Mouse (Mus musculus) ovary, adult 18-20 months (tissue): ENCODE measurements around the gene Ube2c.
A peak's percentile ranks its signal among the peaks of the same experiment; 100 is the strongest.

Experiments used
- DNase-seq: peaks from one replicate; pipeline ENCODE4 v3.0.0; 2022; ENCODE audit warnings: low spot score, mixed read lengths

Ube2c gene

DNA sequence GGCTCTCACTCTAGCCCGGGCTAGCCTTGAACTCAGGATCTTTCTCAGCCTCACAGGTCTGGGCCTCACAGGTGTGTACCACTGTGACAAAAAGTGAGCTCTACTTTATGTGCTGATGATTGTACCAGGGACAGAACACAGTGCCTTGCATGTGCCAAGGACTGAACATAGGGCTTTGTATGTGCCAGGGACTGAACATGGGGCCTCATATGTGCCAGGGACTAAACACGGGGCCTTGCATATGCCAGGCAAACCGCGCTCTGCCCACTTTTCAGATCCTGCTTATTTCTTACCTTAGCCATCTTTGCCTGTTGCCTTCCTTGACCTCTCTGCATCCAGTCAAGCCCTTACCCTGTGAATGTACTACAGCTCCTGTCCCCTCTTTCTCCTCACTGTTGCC, 7.7 kb upstream of the Ube2c start:
- DNase-seq, result no peak

DNA sequence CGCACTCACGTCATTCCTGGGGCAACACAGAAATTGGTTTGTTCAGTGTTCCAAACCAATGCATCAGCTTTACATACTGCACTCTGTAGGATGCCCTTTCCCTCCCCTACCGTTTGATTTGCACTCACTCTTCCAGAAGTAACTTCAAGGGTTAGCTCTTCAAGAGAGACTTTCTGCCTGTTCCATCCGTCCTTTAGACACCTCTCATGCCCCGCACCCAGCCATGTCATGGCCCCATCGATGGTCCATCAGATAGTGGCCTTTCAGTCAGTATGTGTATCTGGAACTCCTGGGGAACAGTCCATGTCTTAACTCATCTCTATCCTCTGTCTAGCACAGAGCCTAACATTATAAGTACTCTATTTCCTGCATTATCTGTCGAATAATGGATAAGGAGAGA, 7.1 kb upstream of the Ube2c start:
- no peak for DNase-seq

GRCm38 (mm10) chr2:164765841-164766240, 3.9 kb upstream of the Ube2c start:
- DNase-seq, result no peak

GRCm38 (mm10) chr2:164767812-164768540, 1.7 kb upstream of the Ube2c start:
- no peak for DNase-seq

GRCm38 (mm10) chr2:164770279-164770678, 581 bp downstream of the Ube2c start:
- DNase-seq, result no peak

- DNase-seq, result no peak
Observed at GRCm38 (mm10) chr2:164771123-164771522, 1.4 kb downstream of the Ube2c start.

- DNase-seq, result no peak
Observed at GRCm38 (mm10) chr2:164773229-164773988, 3.7 kb downstream of the Ube2c start.

DNA sequence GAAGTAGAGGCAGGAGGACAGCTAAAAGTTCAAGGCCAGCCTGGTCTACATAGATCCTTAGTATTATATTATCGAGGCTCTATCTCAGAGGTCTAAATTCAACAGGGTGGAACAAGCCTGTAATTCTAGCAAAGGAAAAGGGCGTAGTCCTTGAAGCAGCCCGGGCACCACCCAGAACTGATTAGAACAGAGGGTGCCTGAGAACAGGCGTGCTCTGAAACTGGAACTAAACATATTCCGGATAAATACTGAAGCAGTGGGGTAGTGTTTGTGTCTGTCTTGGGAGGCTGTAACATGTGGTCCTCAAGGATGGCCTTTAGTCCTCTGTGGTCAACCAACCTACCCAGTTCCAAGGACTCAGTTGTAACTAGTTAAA, 4.3 kb downstream of the Ube2c start:
- no peak for DNase-seq

GRCm38 (mm10) chr2:164776130-164776529, 6.4 kb downstream of the Ube2c start:
- DNase-seq, result no peak

GRCm38 (mm10) chr2:164776801-164777200, 7.1 kb downstream of the Ube2c start:
- no peak for DNase-seq

DNA sequence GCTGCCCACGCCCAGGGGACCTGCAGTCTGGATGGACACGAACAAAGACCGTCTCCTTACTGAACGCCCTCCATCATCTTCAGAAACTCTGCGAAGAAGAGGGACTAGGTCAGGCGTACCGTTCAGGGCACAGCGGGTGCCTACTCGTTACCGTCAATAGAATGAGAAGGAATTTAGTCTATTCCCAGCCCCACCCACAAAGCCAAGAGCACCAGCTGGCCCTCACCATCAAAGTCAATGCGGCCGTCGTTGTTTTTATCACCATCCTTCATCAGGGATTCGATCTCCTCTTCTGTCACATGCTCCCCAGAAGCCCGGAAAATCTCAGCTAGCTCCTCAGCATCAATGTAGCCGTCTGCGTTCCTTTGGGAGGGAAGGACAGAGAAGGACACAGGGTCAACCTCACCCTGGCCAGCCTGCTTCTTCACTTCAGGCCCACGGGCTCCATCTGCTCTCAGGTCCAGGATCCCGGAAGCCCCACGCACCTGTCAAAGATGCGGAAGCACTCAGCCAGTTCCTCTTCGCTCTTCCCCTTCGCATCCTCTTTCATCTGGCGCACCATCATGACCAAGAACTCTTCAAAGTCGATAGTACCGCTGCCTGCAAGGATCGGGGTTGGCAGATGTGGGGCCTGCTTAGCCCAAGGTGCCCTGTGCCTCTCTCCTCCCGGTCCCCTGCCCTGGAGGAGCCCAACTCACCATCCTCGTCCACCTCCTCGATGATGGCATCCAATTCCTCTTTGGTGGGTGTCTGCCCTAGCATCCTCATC, 7.7 kb downstream of the Ube2c start:
- DNase-seq, result no peak

DNA sequence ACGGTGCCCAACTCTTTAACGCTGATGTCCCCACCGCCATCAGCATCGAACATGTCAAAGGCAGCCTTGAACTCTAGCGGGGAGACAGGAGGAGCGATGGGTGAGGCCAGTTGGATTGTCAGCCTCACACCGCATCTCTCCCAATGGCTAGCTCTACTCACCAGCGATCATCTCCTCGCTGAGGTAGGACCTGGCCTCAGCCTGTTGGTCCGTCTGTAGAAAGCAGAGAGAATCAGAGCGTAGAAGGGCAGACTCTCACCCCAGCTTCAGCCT, 8.3 kb downstream of the Ube2c start:
- no peak for DNase-seq

DNA sequence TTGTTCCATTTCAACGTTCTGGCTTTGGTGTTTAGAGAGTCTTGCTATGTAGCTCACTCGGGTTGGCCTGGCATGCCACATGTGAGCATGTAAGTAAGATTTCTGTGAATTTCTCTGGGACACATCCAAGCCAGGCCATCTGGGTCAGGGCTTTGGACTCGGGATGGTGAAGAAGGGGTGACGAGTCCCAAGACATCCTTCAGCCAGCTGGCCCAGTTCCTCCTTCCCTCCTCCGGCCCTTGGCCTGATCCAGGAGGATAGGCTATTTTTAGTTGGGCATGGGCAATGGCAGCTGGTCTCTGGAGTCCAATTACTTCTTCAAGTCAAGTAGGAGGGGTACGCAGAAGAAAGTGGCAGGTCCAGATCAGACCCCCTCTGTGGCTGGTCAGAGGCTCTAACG, 9.1 kb downstream of the Ube2c start:
- DNase-seq, result no peak

- no peak for DNase-seq
Observed at GRCm38 (mm10) chr2:164779481-164780086, 9.9 kb downstream of the Ube2c start, which contains the start of gene Tnnc2. Tnnc2 (minus strand) TSS chr2:164779967.

DNA sequence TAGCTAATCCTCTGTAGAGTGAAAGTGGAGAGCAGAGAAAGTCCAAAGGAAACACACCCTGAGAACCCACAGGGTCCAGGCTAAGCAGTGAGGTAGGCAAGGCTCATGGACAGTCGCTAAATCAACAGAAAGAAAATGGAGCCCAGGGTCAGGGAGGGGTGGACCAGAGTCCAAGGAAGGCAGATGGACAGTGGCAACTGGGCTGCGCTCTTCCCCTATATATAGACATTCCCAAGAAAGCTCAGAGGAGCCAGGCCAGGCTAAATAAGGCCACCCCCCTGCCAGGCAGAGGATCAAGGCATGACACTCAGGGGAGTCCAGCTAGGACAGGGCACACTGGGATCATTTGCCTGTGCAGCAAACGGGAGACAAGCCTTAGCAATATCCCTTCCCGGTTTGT, 12.2 kb downstream of the Ube2c start:
- DNase-seq, result no peak

DNA sequence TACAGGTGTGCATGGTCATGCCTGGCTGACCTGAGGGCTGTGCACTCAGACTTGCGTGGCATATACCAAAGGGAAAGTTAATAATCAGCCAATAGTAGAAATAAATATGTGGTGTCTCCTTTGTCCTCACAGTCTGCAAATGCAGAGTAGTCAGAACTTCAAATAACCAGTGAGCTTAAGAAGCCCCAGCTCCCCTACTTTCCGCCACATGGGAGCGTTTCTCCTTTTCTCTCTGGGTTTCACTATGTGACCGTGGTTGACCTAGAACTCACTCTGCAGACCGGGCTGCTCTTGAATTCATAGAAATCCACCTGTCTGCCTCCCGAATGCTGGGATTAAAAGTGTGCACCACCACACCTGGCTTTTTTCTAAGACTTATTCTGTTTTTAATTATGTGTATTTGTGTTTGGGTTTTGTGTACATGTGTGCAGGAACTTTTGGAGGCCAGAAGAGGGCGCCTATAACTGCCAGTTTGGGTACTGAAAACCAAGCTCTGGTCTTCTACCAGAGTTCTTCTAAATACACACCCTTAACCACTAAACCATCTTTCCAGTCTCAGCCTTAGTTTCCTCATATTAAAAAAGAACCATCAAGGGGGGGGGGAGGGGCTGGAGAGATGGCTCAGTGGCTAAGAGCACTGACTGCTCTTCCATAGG, 14.4 kb downstream of the Ube2c start:
- no peak for DNase-seq

DNA sequence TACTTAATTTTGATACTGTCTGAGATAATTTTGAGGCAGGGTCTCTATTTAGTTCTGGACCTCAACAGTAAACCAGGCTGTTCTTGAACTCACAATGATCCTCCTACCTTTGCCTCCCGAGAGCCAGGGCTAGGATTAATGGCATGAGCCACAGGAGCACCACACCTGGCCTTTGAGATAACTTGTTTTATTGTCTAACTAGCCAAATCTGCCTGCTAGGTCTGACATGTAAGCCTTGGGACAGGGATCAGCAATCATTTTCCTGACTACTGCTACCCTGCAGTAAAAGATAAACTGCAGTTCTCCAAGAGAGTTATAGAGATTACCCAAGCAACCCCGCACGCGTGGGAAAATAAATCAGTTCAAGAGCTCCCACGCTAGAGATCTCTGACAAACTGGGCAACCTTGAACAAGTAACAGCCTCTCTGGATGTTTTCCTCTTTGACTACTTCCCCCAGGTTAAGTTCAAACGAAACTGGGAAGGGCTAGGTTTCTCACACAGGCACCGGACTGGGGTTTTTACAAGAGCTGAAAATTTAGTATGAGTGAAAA, 15.2 kb downstream of the Ube2c start:
- no peak for DNase-seq

DNA sequence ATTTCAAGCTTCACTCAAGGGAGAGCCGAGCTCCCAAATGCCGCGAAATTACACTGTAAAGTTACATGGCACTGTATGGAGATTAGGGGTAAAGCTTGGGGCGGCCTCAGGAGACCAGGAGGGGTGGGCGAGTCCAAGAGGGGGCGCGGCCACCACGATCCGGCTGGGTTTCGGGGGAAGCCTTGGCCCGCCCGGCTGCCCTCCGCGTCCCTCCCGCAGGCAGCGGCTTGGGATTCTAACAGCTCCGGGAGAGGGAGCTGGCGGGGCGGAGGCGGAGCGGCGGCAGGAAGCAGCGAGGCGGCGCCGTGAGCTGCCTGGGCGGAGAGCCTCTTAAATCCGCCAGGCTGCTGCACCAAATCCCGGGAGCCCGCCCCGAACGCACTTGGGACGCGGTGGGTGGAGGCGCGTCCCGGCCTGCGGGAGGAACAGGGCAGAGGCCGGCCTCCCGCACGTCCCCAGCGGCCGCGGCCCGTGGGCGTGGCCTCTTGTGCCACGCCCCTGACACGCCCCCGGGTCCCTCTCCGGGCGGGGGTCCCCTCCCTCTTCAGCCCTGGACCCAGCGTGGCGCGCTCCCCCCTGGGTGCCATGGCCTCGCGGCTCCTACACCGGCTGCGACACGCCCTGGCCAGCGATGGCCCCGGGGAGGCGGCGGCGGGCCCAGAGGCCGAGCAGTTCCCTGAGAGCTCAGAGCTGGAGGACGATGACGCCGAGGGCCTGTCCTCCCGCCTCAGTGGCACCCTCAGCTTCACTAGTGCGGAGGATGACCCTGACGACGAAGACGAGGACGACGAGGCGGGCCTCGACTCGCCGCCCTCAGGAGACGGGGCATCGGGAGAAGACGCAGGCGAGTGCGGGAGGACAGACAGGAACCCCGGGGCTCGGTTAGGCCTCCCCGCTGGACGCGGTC, 16.0 kb downstream of the Ube2c start, which contains the start of gene Snx21:
Gene Snx21, plus strand, starts transcription at position 343 of the 907 bp plus-strand sequence.
- DNase-seq, result peak; percentile 95

DNA sequence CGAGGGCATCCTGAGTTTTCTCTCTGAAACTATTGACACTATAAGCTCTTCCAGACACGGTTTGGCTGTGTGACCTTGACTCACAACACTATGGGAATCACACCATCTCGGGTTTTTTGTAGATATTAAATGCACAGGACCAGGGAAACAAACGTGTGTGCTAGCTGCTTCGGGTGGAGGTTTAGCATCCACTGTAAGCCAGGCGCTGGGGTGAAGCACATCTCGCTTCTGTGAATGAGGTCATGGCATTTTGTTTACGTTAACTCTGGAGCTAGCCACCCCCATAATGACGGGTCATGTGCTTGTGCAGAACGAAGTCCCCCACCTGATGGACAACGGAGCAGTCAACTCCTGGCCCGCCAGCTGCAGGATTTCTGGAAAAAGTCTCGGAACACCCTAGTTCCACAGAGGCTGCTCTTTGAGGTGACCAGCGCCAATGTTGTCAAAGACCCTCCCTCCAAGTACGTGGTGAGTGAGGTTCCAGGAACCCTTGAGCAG, 16.7 kb downstream of the Ube2c start:
- no peak for DNase-seq

DNA sequence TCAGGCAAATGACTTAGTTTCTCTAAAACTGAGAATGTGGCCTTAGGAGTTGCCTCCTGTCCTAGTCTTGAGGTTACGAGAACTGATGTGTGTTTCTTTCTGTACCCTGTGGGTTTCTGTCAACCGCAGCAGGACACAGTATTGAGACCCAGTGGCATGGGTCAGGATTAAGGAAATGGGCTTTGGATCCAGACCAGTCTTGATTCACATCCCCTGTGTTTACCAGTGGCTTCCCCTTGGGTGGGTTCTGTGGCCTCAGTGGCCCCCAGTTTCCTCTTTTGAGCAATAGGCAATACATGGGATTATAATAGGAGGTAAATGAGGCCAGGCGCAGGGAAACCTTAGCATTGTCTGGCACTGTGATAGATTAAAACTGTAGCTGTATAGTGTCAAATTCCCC, 17.3 kb downstream of the Ube2c start:
- no peak for DNase-seq
